Mouse (Mus musculus): ENCODE measurements around the gene Dnaaf1.

DNA sequence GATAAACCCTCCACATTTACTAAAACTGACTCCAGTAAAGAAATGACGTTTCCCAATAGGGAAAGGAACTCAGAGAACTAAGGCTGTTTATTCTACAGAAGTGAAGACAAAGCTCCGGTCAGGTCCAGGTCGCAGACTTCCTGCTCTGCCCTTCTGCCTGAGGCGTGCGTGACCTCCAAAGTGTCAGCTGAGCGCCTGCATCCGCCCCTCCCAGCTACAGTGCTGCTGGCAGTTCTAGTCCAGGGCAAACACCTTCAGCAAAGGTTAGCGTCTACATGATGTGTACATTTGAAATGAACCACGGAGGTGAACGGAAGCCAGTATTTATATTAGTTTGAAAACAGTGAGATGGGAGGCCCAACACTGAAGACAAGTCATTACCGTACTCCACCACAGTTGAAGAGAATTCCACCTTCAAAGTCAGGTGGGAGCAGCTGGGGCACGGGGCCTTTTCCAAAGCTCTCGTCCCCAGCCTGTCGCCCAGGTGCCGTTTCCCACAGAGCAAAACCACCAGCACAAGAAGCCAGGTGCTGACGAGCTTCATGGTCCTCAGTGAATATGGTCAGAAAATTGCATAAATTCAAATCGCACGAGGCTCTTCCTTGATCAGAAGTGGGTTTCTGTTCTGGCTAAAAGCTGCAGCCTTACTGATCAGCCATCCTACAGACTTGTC lies 27.9 kb upstream of the Dnaaf1 start:
- TF ChIP-seq CTCF (IDR thresholded peaks at IDR 0.05; ENCODE audit: low read depth, low read length) (no peak), EP300 (IDR thresholded peaks at IDR 0.05; ENCODE audit: insufficient read depth, low read depth, low read length) (peak; percentile 98), POLR2A (IDR thresholded peaks at IDR 0.05; ENCODE audit: insufficient read depth, low read length) (no peak)

Measured in ES-Bruce4 (cell line).